Mouse (Mus musculus): ENCODE data around the gene Irak4. TPM values are rescaled to one million over a fixed set of nuclear protein-coding genes. Genes with fewer than 3 reads are reported as not detected.

Gene Irak4
- polyA plus RNA-seq, 1 experiment from 2014 or later = 9.7 TPM

Other genes starting within 250 kb of the Irak4 start
- 4.3 TPM in 2 replicates for gene Adamts20, start 78.2 kb upstream of the Irak4 start, polyA plus RNA-seq (2015; fragmentation: Nextera tagmentation; extraction: Ambion mirVana)
- 8.9 and 9.7 TPM in 2 replicates for gene Pus7l, start 96 bp upstream of the Irak4 start, polyA plus RNA-seq (2015; fragmentation: Nextera tagmentation; extraction: Ambion mirVana)
- gene Twf1, start 46.2 kb downstream of the Irak4 start, polyA plus RNA-seq (2015; fragmentation: Nextera tagmentation; extraction: Ambion mirVana) = 87.4 and 88.8 TPM in 2 replicates
- 5.1 and 8.0 TPM in 2 replicates for gene Tmem117, start 85.6 kb downstream of the Irak4 start, polyA plus RNA-seq (2015; fragmentation: Nextera tagmentation; extraction: Ambion mirVana)